Mouse (Mus musculus): ENCODE data around the gene Zbtb8b. TPM values are rescaled to one million over a fixed set of nuclear protein-coding genes. Genes with fewer than 3 reads are reported as not detected.
"Not testable (repeated sequence)": the region's sequence is repeated elsewhere in the genome, so short reads cannot be mapped to it uniquely, and the experiment has no call there.

Zbtb8b gene
- 1 to 10 TPM; 3.4 to 4.6 (median 4.0) TPM for total RNA-seq (2022)

GRCm38 (mm10) chr4:129440340-129441063, at the start of gene Zbtb8b:
TSS of gene Zbtb8b (minus strand) at chr4:129440853.
- DNase-seq (ENCODE audit: low spot score in 2 of 2) = peak; percentile 80 to 86

- DNase-seq (ENCODE audit: low spot score in 2 of 2) = peak in 1 of 2 experiments; percentile 44
Measured at GRCm38 (mm10) chr4:129481090-129481489, 40.4 kb upstream of the Zbtb8b start.

- no peak for DNase-seq (ENCODE audit: low spot score in 2 of 2)
Measured at GRCm38 (mm10) chr4:129479863-129480262, 39.2 kb upstream of the Zbtb8b start.

- no peak for DNase-seq (ENCODE audit: low spot score in 2 of 2)
Measured at GRCm38 (mm10) chr4:129476047-129476446, 35.4 kb upstream of the Zbtb8b start.

GRCm38 (mm10) chr4:129464286-129464815, 23.7 kb upstream of the Zbtb8b start:
- DNase-seq (ENCODE audit: low spot score in 2 of 2) = no peak

GRCm38 (mm10) chr4:129463097-129464059, 22.7 kb upstream of the Zbtb8b start:
- no peak for DNase-seq (ENCODE audit: low spot score in 2 of 2)

GRCm38 (mm10) chr4:129462118-129462517, 21.5 kb upstream of the Zbtb8b start:
- DNase-seq (ENCODE audit: low spot score in 2 of 2) = no peak

GRCm38 (mm10) chr4:129461183-129461960, 20.7 kb upstream of the Zbtb8b start, which contains the start of gene Bsdc1:
TSS of gene Bsdc1 (plus strand) at chr4:129461581.
- DNase-seq (ENCODE audit: low spot score in 2 of 2) = peak; percentile 100

GRCm38 (mm10) chr4:129460827-129461182, 20.2 kb upstream of the Zbtb8b start:
- DNase-seq (ENCODE audit: low spot score in 2 of 2) = no peak

GRCm38 (mm10) chr4:129459726-129460125, 19.1 kb upstream of the Zbtb8b start:
- DNase-seq (ENCODE audit: low spot score in 2 of 2) = no peak

GRCm38 (mm10) chr4:129457311-129457710, 16.7 kb upstream of the Zbtb8b start:
- DNase-seq (ENCODE audit: low spot score in 2 of 2) = not testable (repeated sequence)

- DNase-seq (ENCODE audit: low spot score in 2 of 2) = no peak
Measured at GRCm38 (mm10) chr4:129456126-129456525, 15.5 kb upstream of the Zbtb8b start.

GRCm38 (mm10) chr4:129455265-129455664, 14.6 kb upstream of the Zbtb8b start:
- DNase-seq (ENCODE audit: low spot score in 2 of 2) = peak; percentile 65 to 70

GRCm38 (mm10) chr4:129451471-129452169, 11.0 kb upstream of the Zbtb8b start:
- no peak for DNase-seq (ENCODE audit: low spot score in 2 of 2)

- DNase-seq (ENCODE audit: low spot score in 2 of 2) = no peak
Measured at GRCm38 (mm10) chr4:129450851-129451250, 10.2 kb upstream of the Zbtb8b start.

GRCm38 (mm10) chr4:129448713-129449112, 8.1 kb upstream of the Zbtb8b start:
- no peak for DNase-seq (ENCODE audit: low spot score in 2 of 2)

GRCm38 (mm10) chr4:129447778-129448563, 7.3 kb upstream of the Zbtb8b start:
- no peak for DNase-seq (ENCODE audit: low spot score in 2 of 2)

- no peak for DNase-seq (ENCODE audit: low spot score in 2 of 2)
Measured at GRCm38 (mm10) chr4:129447360-129447759, 6.7 kb upstream of the Zbtb8b start.

- DNase-seq (ENCODE audit: low spot score in 2 of 2) = no peak
Measured at GRCm38 (mm10) chr4:129441145-129441544, 492 bp upstream of the Zbtb8b start.

GRCm38 (mm10) chr4:129418321-129418720, 22.3 kb downstream of the Zbtb8b start:
- no peak for DNase-seq (ENCODE audit: low spot score in 2 of 2)
